Mouse (Mus musculus): ENCODE results near the gene Zfp970. TPM values are rescaled to one million over a fixed set of nuclear protein-coding genes. Genes with fewer than 3 reads are reported as not detected.

Gene Zfp970
- total RNA-seq, 2 experiments from 2014 or later: 17.7 to 19.2 TPM

Other genes starting within 250 kb of the Zfp970 start
- 1 to 10 TPM; 1.5 to 1.8 TPM for gene Gm14409, start 197.7 kb upstream of the Zfp970 start, total RNA-seq (2021)
- 1 to 10 TPM; 1.9 to 2.0 TPM for gene Gm14412, start 140.4 kb upstream of the Zfp970 start, total RNA-seq (2021)
- gene Gm14418, start 66.4 kb upstream of the Zfp970 start, total RNA-seq (2021): 10 to 100 TPM; 28.4 to 30.6 TPM
- 10 to 100 TPM; 21.1 to 22.0 TPM for gene Gm14403, start 33.5 kb downstream of the Zfp970 start, total RNA-seq (2021)
- gene Gm14406, start 113.5 kb downstream of the Zfp970 start, total RNA-seq (2021): under 1 TPM in 1 of 2 experiments, not detected in 1; 0.28 TPM

Data from left cerebral cortex, postnatal 10 days (tissue).